Mouse (Mus musculus): Measurements from ENCODE around the gene Esrrg. TPM values are rescaled to one million over a fixed set of nuclear protein-coding genes. Genes with fewer than 3 reads are reported as not detected.

The Esrrg gene
- not detected for polyA plus RNA-seq (2017; shearing (Covaris generic))

DNA sequence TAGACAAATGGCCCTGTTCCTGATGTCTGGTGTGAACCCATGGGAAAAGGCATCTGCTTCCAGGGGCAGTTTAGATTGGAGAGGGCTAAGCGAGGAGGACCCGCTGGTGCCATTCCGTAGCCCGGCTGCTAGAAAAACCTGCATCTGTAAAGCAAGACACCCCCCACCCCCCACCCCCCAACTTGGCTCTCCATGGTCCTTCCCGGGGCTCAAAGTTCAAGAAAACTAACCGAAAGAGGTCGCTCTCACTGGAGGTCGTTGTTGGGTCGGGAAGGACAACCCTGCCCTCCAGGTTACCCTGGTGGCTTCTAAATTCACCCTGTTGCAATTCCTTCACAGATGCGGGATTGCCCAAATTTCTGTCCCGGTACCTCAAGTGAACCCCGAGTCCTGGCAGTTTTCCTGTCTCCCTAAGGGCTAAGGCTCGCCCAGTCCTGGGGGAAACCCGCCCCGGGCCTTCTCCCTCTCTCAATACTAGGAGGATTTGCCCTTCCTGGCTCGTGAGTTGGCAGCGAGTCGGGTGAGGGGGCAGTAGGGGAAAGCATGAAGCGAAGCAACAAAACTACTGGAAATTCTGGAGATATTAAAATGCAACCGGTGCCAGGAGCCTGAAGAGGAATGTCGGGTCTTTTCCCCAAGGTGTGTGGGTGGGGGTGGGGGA, at the start of gene Esrrg:
Gene Esrrg, plus strand, starts transcription at position 531 of the 661 bp plus-strand sequence.
- no peak for ATAC-seq

DNA sequence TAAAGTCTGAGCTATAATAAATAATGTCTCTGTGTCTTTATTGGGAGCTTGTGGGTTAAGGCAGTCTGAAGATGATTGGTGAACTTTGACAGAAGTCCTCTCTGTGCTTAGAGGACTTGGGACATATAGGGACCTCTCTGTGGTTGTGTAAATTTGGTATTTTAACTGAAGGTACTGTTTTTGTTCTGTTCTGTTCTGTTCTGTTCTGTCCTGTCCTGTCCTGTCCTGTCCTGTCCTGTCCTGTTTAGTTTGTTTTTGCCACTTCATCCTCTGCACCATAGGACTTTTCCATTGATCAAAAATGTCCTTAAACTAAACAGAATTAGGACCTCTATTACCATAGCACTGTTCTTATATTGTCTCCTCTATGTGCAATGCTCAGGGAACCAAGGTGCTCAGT, 24.6 kb upstream of the Esrrg start:
- no peak for ATAC-seq

DNA sequence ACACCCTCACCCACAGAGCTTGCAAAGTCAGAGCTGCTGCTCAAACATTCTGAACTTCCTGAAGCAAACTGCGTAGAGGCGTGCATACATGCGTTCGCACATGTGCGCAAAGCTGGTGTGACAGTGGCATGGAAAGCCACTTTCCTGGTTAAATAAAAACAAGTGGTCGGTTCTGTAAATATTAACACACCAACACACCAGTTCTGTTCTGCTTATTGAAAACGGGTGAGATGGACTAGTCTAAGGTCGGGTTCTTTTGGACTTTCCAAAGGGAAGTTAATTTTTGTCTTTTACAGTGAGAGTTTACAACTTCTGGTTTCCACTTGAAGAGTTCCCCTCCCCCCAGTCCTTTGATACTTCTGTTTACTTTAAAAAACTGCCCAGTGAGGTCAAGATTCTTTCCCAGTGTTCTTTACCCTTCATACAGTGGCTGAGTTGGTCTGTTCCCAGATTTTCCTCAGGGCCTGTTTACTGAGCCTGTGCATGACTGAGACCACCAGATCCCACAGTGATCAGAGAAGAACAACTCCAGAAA, 22.0 kb upstream of the Esrrg start:
- no peak for ATAC-seq

DNA sequence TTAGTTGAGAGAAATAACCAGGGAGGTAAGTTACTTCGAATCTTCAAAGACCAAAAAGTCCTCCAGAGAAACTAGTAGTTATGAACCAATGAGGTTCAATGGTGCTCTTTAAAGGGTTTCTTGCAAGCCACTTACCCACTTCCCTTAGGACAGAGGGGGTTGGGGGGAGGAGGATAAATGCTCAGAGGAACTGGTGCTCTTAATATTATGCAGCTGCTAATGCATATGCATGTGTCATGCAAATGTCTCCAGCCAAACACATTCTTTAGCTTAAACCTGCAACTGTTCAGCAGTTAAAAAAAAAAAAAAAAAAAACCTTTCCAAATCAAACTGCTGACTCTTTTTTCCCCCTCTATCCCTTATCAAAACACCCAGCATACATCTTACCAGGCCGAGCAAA, 5.6 kb upstream of the Esrrg start:
- no peak for ATAC-seq

DNA sequence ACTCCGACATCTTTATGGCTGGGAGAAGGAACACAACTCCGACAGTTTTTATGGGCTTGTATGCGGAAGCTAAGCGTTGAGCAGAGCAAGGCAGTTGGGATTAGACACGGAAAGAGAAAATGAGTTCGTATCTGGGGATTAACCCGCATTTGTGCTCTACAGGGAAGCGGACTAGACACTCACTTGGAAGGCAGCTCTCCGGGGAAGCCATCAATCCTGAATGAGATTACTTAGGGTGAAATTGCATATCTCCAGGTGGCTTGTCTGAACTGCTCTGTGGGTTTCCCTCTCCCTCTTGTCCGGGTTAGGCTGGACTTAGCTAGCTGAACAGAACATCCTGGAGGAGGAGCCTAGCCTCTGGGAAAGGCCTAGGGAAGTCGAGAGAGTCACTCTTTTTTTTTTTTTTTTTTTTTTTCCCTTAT, 4.5 kb upstream of the Esrrg start:
- no peak for ATAC-seq

DNA sequence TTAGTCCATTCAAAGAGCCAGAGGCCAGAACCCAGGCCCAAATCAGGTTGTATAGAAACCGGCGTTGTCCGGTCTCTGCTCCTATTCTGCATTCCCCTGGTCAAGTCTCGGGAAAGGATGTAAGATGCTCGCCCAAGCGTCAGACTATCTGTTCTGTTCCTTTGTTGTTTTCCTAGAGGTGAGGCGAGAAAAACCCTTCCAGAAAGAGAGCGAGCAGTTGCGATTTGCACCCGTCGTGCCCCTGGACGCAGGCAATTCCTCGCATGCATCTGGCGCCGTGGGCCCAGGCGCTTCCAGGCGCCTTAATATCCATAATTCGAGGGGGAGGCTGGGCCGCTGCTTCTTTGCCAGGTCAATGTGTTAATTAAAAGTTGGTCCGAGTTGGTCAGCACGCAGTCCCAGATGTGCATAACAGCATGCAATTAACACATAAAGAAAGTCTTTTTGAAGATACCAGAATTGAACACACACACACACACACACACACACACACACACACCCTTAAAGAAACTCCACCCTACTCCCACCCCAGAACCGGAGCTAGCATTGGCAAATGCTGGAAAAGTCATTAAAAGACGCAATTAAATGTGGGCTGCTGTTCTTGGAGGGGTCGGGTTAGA, 3.8 kb upstream of the Esrrg start:
- no peak for ATAC-seq

DNA sequence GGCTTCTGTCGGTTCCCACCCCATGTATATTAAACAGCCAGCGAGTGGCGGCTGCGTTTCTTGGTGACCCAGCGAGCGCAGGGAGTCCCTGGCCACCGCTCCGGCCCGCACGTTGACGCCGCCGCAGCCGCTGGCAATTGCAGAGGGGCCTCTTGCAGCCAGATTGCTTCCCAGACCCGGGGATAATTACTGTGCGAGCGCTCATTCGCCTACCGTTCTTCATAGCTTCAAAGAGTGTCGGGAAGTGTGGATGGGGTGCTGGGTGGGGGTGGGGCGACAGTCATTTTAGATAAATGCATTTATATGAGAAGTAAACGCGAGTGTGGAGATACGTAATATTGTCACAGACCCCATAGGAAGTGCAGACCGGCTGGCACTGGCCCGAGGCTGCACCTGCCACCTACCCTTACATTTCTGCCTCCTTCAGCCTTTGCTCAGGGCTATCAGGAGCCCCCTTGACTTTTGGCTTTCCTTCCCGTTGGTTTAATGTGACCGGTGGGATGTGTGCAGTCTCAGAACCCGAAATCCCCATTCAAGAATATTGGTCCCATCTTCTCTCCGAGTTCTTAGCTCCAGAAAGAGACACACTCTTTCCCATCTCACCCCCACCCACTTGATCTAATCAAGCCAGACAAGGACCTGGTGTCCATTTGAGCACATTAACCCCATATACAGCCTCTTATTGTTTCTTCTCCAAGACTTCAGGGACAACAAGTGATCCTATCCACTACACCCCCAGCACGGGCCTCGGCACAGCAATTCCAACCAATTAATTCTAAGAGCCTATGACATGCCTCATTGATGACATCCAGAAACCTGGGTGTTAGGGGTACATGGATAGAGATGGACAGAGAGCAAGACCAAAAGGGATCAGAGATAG, 3.0 kb upstream of the Esrrg start:
- ATAC-seq, result no peak

DNA sequence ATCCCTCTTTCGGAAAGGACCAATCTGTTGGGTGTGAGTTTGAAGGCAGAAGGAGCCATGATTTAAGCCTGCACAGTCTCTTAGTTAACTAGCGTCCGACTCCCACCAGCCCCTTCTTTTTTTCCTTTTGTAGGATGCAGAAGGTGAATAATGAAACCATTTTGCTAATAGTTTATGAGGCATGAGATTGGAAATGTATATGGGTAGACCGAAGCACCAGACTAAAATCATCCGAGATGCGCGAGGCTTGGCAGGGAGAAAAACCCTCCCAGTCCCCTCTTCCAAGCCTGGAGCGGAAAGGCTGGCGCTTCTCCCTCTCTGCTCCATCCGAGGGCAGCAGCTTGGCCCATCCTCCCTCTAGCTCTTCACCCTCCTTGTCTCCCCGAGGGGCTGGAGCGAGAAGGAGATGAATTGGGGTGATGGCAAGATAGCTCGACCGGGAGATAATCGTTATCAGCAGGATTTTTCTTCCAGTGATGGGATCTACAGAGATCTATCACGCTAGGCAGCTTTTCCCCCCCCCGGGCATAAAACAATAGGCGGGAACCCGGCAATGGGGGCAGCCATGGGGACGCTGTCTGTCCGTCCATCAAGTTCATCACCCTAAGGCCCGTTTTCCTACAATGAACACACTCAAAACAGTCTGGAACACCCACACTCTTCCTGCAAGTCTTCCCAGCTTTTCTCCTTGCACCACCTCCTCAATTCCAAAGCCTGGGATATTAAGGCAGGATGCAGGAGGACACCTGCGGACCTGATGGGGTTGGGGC, 2.1 kb upstream of the Esrrg start:
- ATAC-seq, result no peak

DNA sequence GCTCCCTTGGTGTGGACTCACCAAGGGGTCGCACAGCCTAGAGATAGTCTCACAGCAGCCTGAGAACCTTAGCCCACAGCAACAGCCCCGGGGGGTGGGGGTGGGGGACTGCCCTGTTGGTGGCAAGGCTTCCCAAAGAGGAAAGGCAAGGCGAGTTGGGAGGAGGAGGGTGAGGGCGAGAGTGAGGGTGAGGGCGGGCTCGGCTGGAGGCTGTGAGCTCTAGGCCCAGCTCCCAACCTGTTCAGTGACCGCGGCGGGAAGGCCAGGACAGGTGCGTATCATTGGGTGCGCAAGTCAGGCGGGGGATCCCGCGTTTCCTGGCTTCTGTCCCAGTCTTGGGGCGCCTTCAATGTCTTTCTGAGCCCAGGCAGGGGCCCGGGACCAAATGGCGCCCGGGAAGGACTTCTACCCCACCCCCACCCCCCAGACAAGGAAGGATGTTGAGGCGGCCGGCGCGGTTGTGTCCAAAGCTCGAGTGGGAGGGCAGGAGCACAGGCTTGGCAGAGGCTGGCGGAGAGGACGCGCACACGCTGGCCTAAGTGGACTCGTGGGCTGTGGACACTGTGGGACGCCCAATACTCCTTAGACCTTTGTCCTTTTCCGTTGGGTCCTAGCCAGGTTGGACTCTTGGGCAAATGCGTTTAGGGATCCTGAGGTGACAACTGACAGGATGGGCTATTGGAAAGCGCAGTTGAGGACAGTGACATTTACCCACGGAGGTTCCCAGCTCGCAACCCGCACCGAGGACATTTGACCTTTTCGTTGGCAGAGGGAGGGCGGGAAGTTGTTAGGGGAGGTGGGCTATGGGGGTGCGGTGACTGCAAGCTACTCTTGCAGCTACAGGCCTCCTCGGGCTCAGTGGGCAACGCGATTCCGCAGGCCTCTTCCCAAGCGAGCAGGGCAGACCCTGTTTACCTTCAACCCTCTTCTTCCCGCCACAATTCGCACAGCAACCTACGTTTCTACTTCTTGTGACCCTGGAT, 1.2 kb upstream of the Esrrg start:
- ATAC-seq, result no peak

DNA sequence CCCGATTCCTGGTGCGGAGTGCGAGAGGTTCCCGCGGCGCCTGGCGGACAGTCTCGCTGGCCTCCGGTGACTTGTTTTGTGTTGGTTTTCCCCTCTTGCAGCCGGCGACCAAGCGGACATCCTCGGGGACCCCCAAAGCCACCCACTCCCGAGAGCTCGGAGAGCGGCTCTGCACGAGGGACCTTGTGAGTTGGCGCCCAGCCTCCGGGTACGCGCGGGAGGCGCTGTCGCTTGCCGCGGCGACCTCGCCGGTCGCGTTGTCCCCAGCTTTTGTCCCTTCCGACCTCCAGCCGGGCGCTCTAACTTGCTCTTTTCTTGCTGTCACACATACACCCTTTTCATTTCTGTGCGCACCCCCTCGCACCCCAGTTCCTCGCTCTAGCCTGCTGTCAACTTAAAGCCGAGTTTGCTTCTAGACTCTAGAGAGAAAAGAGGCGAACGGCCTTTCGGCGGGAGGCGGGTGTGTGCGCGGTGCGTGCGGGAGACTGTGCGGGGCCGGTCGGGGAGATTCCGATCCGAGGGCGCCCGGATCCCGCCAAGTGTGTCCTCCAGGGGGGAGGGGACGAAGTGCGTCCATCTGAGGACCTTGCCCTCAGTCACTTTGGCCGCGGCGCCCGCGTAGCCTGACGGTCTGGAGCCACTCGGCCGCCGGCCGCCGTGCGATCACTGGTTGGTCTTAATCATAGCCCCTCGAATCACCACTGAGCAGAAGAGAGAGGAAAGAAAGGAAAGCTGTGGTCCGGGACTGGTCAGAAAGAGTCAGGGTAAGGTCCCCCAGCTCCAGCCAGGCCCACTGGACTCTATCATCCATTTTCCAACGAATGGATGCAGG, 646 bp downstream of the Esrrg start:
- ATAC-seq, result no peak

DNA sequence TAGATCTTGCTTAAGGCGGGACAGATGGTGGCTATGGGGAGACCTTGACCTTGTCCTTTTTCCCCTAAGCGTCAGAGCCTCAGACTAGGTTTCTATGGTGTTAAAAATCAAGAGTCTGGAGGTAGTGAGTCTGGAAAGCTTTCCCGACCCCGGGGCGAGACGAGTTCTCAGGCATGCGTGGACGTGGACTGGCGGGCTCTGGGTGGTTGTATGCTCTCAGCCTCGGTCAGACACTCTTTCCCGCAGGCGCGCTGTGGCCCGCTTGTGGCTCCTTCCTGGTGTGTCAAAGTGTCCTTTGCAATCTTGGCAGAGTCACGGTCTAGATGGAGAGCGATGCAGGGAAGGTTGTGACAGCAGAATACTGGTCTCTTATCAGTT, 1.3 kb downstream of the Esrrg start:
- no peak for ATAC-seq

DNA sequence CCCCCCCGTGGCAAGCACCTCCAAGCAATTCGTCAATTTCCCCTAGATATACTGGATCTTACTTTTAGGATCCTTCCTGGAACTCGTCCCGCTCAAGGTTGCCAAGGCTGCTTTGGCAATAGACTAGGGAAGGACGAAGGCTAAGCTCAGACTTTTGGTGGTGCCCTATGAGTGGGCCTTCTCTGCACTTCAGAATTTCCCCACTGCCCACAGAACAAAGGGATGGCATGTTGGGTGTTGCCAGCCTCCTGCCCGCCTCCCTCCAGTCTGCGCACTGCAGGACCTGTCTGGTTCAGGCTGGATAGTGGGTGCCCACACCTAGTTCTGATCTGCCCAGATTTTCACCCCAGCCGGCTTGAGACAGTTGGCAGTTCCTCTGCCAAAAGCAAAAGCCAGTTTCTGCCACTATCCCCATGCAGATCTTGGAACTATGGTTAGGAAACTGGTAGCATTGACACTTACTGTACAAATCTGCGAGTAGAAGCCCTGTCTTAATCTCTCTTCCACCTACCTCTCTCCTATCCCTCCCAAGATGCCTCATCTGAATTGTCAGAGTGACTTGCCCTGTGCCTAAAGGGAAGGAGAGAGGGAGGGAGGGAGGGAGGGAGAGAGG, 1.9 kb downstream of the Esrrg start:
- no peak for ATAC-seq

DNA sequence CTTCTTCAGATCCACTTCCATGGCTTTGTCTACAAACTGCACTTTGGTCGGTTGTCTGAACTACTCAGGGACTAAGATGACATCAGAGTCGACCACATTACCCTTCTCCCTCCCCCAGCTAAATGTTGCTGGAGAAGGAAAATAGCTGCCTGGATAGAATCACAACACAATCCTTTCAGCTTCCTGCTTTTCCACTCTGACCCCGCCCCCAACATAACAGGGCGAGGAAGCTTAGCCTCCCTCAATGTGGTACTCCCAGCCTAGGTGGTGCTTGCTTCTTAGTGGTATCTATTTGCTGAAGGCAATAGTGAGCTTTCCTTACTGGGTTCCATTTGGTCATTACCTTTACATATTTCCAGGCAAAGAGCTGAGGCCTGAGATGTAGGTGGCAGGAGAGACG, 3.3 kb downstream of the Esrrg start:
- ATAC-seq, result no peak

DNA sequence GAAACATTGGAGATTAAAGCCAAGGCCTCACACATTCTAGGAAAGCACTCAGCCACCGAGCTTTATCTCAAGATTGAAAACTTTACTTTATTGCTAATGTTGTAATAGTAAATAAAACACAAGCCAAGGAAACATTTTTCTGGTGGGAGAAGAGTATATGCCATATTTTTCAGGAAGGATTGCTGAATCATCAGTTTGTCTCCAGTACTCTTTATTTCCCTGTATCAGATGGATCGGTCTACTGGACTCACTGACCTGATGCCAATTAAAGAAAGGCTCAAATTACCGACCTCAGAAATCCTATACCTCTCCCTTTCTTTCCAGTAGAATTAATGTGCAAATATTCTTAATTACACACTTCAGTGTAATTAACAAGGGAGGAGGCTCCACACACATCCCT, 4.7 kb downstream of the Esrrg start:
- ATAC-seq, result no peak

DNA sequence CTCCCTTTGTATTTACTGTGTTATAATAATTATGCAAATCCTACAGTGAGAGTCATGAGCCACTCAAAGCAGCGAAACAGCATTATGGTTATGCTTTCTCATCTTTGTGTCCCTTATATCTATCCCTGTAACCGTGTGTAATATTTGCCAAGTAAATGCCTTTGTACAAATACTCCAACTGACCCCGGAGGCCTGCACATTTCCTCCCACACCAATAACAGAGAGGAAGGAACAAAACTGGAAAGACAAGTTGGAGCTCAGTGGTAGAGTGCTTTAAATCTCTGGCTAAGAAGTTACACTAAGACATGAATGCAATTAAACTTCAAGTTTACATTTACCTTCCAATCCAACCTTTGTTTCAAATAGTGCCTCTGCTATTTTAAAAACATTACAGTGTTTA, 15.4 kb downstream of the Esrrg start:
- ATAC-seq, result no peak

DNA sequence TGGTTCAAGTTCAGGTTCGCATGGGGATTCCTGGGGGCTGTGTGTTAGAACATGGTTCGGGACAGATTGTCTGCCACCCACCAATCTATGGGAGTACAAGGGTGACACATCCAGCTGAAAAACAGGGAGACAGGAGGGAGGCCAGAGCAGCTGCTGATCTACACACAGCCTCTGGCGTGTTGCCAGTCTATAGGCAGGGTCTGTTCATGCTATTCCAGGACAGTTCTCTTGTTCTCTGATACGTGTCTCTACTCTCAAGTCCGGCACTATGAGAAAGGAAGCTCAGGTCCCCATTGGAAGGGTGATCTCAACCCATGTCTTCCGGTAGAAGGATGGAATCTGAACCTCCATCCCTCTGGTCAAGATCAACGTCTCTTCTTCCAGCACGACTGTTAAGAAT, 21.8 kb downstream of the Esrrg start:
- ATAC-seq, result no peak

DNA sequence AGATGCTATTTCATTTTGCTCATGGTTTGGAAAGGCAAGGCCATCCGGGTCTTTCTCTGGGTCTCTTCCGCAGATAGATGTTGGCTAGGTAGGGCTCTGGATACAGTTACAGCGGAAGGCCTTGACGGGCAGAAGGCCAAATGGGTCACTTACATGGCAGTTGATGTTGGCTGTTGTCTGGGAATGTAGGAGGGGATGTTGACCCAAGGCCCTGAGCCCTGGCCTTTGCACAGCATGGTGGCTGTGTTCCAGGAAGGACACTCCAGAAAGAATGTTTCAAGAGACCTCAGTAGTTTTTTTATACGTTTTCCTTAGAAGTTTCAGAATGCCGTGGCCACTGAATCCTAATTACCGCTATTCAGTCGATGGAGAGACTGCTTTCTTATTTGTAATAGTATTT, 22.9 kb downstream of the Esrrg start:
- no peak for ATAC-seq

DNA sequence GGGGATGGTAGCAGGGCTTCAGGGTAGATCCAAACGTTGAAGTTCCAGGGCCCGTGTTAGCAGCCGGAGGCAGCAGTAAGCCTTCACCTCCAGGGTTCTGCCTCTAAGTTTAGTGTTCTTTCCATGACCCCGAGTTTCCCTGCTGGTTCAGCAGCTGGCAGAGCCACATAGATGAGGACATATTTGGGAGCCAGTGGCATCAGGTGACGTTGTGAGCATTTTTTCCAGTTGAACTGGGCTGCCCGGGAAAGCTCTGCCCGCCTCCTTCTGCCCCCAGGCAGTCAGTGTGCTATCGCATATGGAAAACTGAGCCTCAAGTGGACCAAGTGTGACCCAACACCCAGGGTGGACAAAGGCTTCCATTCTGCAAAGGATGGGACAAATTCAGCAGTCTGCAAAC, 36.7 kb downstream of the Esrrg start:
- no peak for ATAC-seq

DNA sequence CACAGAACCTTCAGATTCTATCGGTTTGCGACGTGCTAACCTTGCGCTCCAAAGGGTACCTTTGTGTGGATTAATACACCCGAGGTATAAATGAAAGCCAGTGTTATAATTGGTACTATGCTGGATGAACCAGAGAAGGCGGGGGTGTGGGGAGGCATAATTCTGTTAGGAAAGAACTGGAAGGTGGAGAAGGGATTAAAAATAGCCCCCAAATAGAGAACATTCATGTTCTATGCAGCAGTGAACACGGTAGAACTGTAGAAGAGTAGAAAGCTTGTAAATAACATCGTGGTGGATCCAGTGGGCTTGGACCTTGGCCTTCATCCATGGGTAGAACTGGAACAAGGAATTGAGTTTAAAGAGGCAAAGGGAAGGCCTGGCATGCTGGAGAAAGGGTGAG, 40.0 kb downstream of the Esrrg start:
- ATAC-seq, result no peak

DNA sequence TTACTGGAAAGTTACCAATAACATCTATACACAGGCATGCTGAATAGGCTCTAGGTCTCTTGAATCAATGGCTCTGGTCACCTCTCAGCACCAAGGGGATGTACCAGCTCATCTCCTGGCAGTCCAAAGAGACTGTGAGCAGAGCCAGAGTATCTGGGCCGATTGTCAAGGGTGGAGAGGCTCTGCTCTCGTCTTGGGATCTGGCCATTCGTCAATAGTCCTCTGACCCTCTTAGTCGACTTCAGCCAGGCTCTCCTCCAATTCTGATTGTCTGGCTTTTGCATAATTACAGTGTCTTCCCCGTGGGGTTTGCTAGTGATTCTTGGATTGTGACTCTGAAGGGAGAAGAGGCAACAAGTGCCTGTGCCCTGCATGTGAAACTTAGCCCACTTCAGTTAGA, 41.3 kb downstream of the Esrrg start:
- no peak for ATAC-seq

All from inflammation-experienced regulatory T-cells, adult 6 months (primary cell).